Mouse (Mus musculus): ENCODE data around the gene Cyba.

DNA sequence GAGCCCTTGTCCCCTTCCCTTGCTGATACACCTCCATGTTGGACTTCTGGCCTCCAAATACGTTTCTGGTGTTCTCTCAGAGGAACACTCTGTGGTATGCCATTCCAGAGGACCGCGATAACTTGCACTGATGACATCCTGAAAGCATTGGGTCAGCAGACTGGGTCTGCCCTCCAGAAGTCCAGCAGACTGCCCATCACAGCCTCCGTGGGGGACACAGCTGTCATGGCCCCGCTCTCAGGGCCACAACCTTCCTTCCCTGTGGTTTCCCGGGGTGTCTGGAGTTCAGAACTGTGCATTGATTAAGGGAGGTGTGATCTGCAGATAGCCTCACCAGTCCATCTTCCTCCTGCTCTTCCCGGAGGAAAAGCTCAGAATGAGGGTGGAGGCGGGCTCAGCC, 29.8 kb upstream of the Cyba start:
- TF ChIP-seq CTCF (IDR thresholded peaks at IDR 0.05) (no peak), EP300 (IDR thresholded peaks at IDR 0.05; ENCODE audit: insufficient read depth, low read depth, low read length) (no peak), POLR2A (IDR thresholded peaks at IDR 0.05; ENCODE audit: insufficient read depth, low read depth, low read length) (no peak)
